Mouse (Mus musculus) bone marrow macrophage, adult 2 months (primary cell): Measurements from ENCODE around the gene Ntf5. TPM values are rescaled to one million over a fixed set of nuclear protein-coding genes. Genes with fewer than 3 reads are reported as not detected.

ENCODE experiments used
- H3K27ac ChIP-seq: 2 replicates; pipeline ENCODE4 v1.5.1; 2012; ENCODE audit warnings: low read depth, low read length; ENCODE audit not compliant: insufficient read depth
- H3K4me1 ChIP-seq: 2 replicates; pipeline ENCODE4 v1.6.1; 2012; ENCODE audit warnings: low read length; ENCODE audit not compliant: control insufficient read depth, insufficient read depth
- H3K4me3 ChIP-seq: 2 replicates; pipeline ENCODE4 v1.5.1; 2012; ENCODE audit warnings: mild to moderate bottlenecking, low read length, moderate library complexity; ENCODE audit not compliant: insufficient read depth
- CTCF ChIP-seq: IDR thresholded peaks from 2 replicates; pipeline ENCODE4 v1.5.1; 2012; ENCODE audit warnings: low read depth, mild to moderate bottlenecking, low read length, moderate library complexity
- POLR2A ChIP-seq: IDR thresholded peaks from 2 replicates; pipeline ENCODE4 v1.6.1; 2012; ENCODE audit warnings: mild to moderate bottlenecking, low read depth, low read length, borderline replicate concordance
- polyA plus RNA-seq: library from polyadenylated mRNA; stranded (reverse); fragments of >200 nt; gene quantifications from 2 replicates; pipeline ENCODE4 v1.2.4, GENCODE M21; 2012; ENCODE audit not compliant: missing spikeins, insufficient read depth, insufficient read length

Gene Ntf5
- polyA plus RNA-seq, 1 experiment = not detected

GRCm38 (mm10) chr7:45435038-45435437, 21.5 kb downstream of the Ntf5 start:
- Histone ChIP-seq H3K4me3 (peak overlapping the region; percentile 81), H3K27ac (peak overlapping the region; percentile 31), H3K4me1 (peaks cover 20% of the 10 kb centered on the region)
- TF ChIP-seq POLR2A (no peak), CTCF (no peak)

DNA sequence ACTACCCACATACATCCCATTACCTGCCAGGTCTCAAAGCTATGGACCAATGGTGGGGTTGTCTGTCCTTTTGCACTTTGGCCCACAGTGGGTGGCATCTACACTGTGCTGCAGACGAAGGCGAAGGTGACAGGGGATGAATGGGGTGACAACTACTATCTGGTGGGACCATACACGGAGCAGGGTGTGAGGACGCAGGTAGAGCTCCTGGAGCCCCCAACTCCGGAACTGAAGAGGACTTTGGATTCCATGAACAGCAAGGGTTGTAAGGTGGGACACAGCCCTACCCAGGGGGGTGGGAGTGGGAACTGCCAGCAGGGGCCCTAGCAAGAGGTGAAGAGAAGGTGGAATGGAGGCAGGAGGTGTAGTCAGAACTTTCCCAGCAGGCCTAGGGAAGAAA, 22.9 kb downstream of the Ntf5 start:
- Histone ChIP-seq H3K27ac (no peak overlapping the region), H3K4me3 (no peak overlapping the region), H3K4me1 (peaks cover 20% of the 10 kb centered on the region)
- no peak for TF ChIP-seq CTCF
- no peak for TF ChIP-seq POLR2A

GRCm38 (mm10) chr7:45437046-45437445, 23.6 kb downstream of the Ntf5 start:
- Histone ChIP-seq H3K27ac (no peak overlapping the region), H3K4me3 (no peak overlapping the region), H3K4me1 (peaks cover 20% of the 10 kb centered on the region)
- TF ChIP-seq CTCF (no peak), POLR2A (no peak)

- H3K27ac ChIP-seq = no peak within 1 kb of the TSS
- H3K4me3 ChIP-seq = no peak within 1 kb of the TSS
- H3K4me1 ChIP-seq = peaks cover 15% of the 10 kb centered on the region
- no peak for TF ChIP-seq POLR2A
- no peak for TF ChIP-seq CTCF
These were observed 24.2 kb downstream of the Ntf5 start, which contains the start of gene Ruvbl2 for GRCm38 (mm10) chr7:45437521-45438276. Gene Ruvbl2 (minus strand): TSS chr7:45438096.

DNA sequence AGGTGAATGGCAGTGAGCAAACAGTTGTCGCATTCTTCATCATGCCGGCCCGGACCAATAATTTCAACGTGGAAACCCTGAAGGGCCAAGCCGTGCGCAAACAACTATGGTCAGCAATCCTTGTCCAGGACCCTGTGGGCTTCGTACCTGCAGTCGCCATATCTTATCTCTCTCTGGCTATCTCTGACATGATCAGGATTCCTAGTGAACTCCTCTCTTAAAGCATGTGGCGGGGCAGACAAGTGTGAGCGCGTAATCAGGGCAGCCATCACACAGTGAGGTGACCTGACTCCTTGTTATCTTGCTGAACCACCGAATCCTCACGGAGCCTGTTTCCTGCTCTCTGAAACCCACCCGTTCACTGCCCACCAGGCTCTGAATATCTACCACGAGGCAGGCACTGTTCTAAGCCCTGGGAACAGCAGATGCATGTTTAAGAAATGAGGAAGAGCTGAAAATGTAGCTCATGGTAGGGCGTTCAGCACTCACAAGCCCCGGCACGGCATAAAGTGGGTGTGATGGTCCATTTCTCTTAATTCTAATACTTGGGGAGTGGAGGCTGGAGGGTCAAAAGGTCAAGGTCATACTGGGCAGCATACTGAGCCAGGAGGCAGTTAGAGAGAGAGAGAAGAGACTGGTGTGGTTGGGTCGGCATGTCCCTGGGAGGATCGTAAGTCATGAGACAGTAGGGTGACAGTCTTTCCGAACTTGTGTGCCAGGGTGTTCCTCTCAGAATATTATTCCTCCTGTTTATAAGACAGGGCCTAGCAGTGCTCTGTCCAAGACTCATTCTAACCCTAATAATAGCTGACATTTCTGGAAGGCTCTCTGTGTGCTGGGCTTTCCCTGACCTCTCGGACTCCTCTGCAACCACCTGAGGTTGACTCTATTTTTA, 30.3 kb downstream of the Ntf5 start:
- no peak for TF ChIP-seq POLR2A
- no peak for TF ChIP-seq CTCF
- Histone ChIP-seq H3K4me1 (no peaks in the 10 kb centered on the region), H3K4me3 (no peak overlapping the region)

DNA sequence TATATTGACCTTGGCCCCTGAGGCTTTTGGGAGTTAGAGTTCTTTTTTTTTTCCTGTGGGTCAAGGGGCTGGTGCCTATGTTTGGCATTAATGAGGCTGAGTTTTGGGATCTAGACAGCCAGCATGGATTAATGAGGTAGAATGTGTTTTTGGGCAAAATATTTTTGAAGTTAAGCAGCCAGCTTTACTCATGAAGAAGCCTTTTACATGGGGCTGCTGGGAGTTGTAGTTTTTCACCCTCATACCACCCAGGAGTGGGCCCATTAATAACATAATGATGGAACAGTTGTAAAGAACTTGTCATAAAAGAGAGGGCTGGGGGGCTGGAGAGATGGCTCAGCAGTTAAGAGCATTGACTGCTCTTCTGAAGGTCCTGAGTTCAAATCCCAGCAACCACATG, 33.1 kb downstream of the Ntf5 start:
- H3K27ac ChIP-seq = no peak overlapping the region

More for the DNA sequence above, 30.3 kb downstream of the Ntf5 start:
- H3K27ac ChIP-seq = no peak overlapping the region

DNA sequence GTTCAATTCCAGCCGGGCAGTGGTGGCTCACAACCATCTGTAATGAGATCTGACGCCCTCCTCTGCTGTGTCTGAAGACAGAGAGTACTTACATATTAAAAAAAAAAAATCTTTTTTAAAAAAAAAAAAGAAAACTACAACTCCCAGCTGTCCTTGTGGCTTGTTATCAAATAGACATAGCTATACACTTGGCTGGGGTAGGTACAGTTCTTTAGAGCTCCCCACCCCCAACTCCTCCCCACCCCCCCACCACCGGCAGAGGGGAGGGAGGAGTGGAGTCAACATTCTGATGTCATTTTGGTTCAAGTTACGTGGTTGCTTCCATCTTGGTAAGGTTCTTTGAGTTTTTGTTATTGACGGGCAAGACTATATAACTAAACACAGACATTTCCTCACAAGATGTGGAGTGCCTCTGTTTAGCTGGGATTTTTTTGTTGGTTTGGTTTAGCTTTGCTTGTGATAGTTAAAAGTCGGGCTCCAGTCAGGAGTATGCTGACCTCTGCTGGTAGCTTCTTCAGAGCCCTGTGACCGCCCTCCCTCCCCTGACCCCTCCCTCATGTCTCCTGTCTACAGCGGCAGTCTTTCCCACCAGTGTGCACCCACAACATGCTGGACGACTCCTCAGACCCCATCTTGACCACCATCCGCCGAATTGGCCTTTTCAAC, 34.0 kb downstream of the Ntf5 start:
- TF ChIP-seq CTCF (peak; percentile 9; the same call in 1 of the 2 replicates), POLR2A (no peak)
- no peak overlapping the region for H3K27ac ChIP-seq
- no peaks in the 10 kb centered on the region for H3K4me1 ChIP-seq
- no peak overlapping the region for H3K4me3 ChIP-seq

More for the DNA sequence above, 33.1 kb downstream of the Ntf5 start:
- Histone ChIP-seq H3K4me1 (no peaks in the 10 kb centered on the region), H3K4me3 (no peak overlapping the region)
- TF ChIP-seq POLR2A = no peak
- no peak for TF ChIP-seq CTCF

DNA sequence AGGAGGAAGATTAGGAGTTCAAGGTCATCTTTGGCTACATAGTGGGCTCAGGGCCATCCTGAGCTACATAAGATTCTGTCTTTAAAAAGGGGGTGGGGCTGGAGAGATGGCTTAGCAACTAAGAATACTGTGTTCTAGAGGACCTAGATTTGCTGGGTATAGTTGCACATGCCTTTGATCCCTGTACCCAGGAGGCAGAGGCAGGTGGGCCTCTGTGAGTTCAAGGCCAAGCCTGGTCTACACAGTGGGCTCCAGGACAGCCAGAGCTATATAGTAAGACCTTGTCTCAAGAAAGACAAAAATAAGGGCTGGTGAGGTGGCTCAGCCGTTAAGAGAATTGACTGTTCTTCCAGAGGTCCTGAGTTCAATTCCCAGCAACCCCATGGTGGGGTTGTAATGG, 36.5 kb downstream of the Ntf5 start:
- TF ChIP-seq CTCF (no peak), POLR2A (no peak)
- H3K4me1 ChIP-seq = no peaks in the 10 kb centered on the region
- no peak overlapping the region for H3K4me3 ChIP-seq
- H3K27ac ChIP-seq = no peak overlapping the region

DNA sequence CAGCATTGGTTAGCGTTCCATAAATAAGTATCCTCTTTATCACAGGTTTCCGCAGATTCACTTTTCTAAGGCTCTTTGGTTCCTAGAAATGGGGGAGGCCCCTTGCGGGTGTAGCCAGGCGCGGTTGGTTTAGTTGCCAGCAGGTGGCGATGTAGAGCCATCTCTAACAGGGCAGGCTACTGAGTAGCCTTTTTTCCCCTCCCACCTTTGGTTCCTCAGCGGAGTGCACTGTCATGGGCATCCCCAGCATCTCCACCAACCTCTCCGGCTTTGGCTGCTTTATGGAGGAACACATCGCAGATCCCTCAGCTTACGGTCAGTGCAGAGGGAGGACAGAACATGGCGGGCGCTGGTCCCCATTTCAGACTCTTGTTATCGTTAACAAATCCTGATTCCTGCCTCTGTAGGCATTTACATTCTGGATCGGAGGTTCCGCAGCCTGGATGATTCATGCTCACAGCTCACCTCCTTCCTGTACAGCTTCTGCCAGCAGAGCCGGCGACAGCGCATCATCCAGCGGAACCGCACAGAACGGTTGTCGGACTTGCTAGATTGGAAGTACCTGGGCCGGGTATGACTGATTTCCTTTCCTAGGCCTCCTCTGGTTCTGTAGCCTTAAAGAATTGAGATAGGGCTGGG, 38.0 kb downstream of the Ntf5 start:
- Histone ChIP-seq H3K4me1 (no peaks in the 10 kb centered on the region), H3K27ac (no peak overlapping the region), H3K4me3 (no peak overlapping the region)
- peak; percentile 54 for TF ChIP-seq CTCF
- TF ChIP-seq POLR2A = no peak
